Mouse (Mus musculus): ENCODE data around the gene Tmem140. TPM values are rescaled to one million over a fixed set of nuclear protein-coding genes. Genes with fewer than 3 reads are reported as not detected.
A peak's percentile ranks its signal among the peaks of the same experiment; 100 is the strongest.

The Tmem140 gene
- total and polyA plus RNA-seq, 2 experiments from 2014 or later: 6.1 to 7.7 TPM

DNA sequence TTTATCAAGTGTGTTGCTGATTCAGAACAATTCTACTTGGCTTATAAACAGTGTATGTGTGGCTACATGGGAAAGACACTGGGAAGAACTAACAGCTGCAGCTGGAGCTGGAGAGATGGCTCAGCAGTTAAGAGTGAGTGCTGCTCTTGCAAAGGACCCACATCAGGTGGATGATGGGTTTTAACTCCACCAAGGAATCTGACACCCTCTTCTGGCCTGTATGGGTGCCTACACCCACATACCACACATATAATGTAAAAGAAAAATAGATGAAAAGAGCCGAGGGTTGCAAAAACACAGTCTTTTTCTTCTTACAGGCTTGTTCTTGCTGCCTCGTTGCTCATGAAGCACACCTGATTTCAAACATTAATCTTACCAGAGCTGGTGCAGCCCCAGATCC lies 43.2 kb downstream of the Tmem140 start:
- H3K27ac ChIP-seq (ENCODE audit: low read depth): no peak overlapping the region
- no peak for ATAC-seq (ENCODE audit: insufficient read depth, low read depth)
- H3K4me2 ChIP-seq (ENCODE audit: low read depth, low read length): no peak overlapping the region
- TF ChIP-seq EP300 (IDR thresholded peaks at IDR 0.05; ENCODE audit: low read depth) (no peak), CTCF (IDR thresholded peaks at IDR 0.05; ENCODE audit: low read depth) (0 out of 2 replicates have a peak, but pooled peaks have one; percentile 9)
- 79% methylated on average over 2 of the region's 2 CpGs for WGBS
- no peaks in the 10 kb centered on the region for H3K9me3 ChIP-seq (replicated peaks; ENCODE audit: control insufficient read depth, low read length)
- H3K4me3 ChIP-seq (ENCODE audit: low read depth, low read length): no peak overlapping the region
- peaks cover 40% of the 10 kb centered on the region for H3K4me1 ChIP-seq (ENCODE audit: control insufficient read depth, insufficient read depth)
- no peak for DNase-seq (ENCODE audit: low spot score)
- H3K36me3 ChIP-seq (replicated peaks; ENCODE audit: control insufficient read depth, insufficient read depth, low read length): peaks cover 39% of the 10 kb centered on the region
- no peaks in the 10 kb centered on the region for H3K27me3 ChIP-seq (ENCODE audit: control insufficient read depth, insufficient read depth, low read length)
- H3K9ac ChIP-seq (replicated peaks; ENCODE audit: low read depth, low read length): no peak overlapping the region

DNA sequence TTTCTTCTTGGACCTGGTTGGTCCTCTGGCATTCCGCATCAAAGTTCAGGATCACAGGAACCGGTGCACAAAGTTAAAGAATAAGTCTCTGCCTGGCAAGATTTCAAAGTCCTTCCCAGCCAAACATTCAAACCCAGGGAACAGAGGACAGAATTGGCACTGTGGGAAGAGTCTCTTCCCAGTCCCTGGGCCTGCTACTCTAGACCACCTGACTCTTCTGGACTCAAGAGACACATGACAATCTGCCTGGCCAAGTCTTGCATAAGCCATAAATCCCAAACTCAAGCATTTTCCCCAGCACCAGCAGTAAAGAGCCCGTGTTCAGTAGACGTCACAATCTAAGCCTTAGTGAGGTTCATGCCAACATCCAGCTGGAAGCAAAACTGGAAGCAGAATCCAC lies 43.7 kb downstream of the Tmem140 start:
- Histone ChIP-seq H3K9me3 (replicated peaks; ENCODE audit: control insufficient read depth, low read length) (no peaks in the 10 kb centered on the region), H3K27ac (ENCODE audit: low read depth) (no peak overlapping the region), H3K36me3 (replicated peaks; ENCODE audit: control insufficient read depth, insufficient read depth, low read length) (peaks cover 39% of the 10 kb centered on the region), H3K4me3 (ENCODE audit: low read depth, low read length) (no peak overlapping the region), H3K27me3 (ENCODE audit: control insufficient read depth, insufficient read depth, low read length) (no peaks in the 10 kb centered on the region), H3K4me1 (ENCODE audit: control insufficient read depth, insufficient read depth) (peaks cover 39% of the 10 kb centered on the region), H3K9ac (replicated peaks; ENCODE audit: low read depth, low read length) (no peak overlapping the region), H3K4me2 (ENCODE audit: low read depth, low read length) (no peak overlapping the region)
- TF ChIP-seq CTCF (IDR thresholded peaks at IDR 0.05; ENCODE audit: low read depth): no peak
- no peak for TF ChIP-seq EP300 (IDR thresholded peaks at IDR 0.05; ENCODE audit: low read depth)
- ATAC-seq (ENCODE audit: insufficient read depth, low read depth) (no peak), DNase-seq (ENCODE audit: low spot score) (no peak)
- 75% methylated on average over 4 of the region's 4 CpGs for WGBS

DNA sequence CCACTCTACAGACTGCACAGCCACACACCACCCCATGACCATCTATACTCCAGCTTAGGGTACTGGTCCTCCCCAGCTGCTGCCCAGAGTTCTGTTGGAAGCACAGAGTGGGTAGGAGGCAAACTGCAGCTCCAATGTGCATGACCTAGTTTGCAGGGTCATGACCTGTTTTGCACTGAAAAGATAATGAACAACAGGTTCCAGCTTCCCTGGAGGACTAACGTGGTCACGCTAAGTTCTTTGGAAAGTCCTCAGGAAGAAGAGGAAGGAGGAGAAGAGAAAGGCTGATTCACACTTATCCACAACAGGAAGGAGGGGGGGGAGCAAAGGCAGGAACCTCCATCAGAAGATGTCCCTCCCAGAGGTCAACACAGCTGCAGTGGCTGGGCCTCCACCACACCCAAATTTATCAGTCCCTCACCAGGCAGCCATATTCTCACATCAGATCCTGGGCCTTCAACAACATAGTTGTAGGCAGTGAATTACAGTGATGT lies 44.2 kb downstream of the Tmem140 start:
- no peak for TF ChIP-seq CTCF (IDR thresholded peaks at IDR 0.05; ENCODE audit: low read depth)
- TF ChIP-seq EP300 (IDR thresholded peaks at IDR 0.05; ENCODE audit: low read depth): no peak
- H3K27ac ChIP-seq (ENCODE audit: low read depth): no peak overlapping the region
- H3K4me2 ChIP-seq (ENCODE audit: low read depth, low read length): no peak overlapping the region
- no peaks in the 10 kb centered on the region for H3K27me3 ChIP-seq (ENCODE audit: control insufficient read depth, insufficient read depth, low read length)
- peaks cover 39% of the 10 kb centered on the region for H3K36me3 ChIP-seq (replicated peaks; ENCODE audit: control insufficient read depth, insufficient read depth, low read length)
- H3K4me3 ChIP-seq (ENCODE audit: low read depth, low read length): no peak overlapping the region
- ATAC-seq (ENCODE audit: insufficient read depth, low read depth): no peak
- no peak for DNase-seq (ENCODE audit: low spot score)
- no peaks in the 10 kb centered on the region for H3K9me3 ChIP-seq (replicated peaks; ENCODE audit: control insufficient read depth, low read length)
- no peak overlapping the region for H3K9ac ChIP-seq (replicated peaks; ENCODE audit: low read depth, low read length)
- WGBS: 36% methylated on average over 2 of the region's 2 CpGs
- H3K4me1 ChIP-seq (ENCODE audit: control insufficient read depth, insufficient read depth): peaks cover 34% of the 10 kb centered on the region

DNA sequence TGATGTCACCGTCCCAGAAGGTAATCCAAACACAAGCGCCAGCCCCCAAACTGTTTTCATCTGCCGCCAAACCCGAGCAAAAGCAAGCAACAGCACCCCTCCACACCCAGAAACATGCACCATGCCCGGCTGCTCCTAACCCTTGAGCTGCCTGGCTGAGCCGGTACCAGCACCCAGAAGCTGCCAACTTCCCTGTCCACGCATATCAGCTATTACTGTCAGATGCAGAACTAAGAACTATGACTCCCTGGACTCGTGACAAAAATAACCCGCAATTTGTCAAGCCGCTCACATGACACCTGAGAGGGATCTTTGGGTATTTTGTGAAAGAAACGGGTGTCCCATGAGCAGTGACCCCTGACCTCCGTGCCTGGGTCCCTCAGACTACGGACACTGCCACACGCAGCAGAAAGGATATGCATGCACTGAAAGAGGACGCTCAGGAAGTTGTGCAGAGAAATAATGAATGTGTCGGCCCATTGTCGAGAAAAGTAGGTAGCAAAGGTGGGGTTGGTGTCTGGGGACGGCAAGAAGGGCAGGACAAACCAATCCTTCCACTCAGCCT lies 44.8 kb downstream of the Tmem140 start:
- H3K9me3 ChIP-seq (replicated peaks; ENCODE audit: control insufficient read depth, low read length): no peaks in the 10 kb centered on the region
- H3K27ac ChIP-seq (ENCODE audit: low read depth): no peak overlapping the region
- TF ChIP-seq CTCF (IDR thresholded peaks at IDR 0.05; ENCODE audit: low read depth): no peak
- no peak for TF ChIP-seq EP300 (IDR thresholded peaks at IDR 0.05; ENCODE audit: low read depth)
- H3K36me3 ChIP-seq (replicated peaks; ENCODE audit: control insufficient read depth, insufficient read depth, low read length): peaks cover 39% of the 10 kb centered on the region
- no peak overlapping the region for H3K9ac ChIP-seq (replicated peaks; ENCODE audit: low read depth, low read length)
- H3K4me1 ChIP-seq (ENCODE audit: control insufficient read depth, insufficient read depth): peaks cover 28% of the 10 kb centered on the region
- DNase-seq (ENCODE audit: low spot score) (no peak), ATAC-seq (ENCODE audit: insufficient read depth, low read depth) (no peak)
- H3K4me2 ChIP-seq (ENCODE audit: low read depth, low read length): no peak overlapping the region
- 72% methylated on average over 18 of the region's 18 CpGs for WGBS
- H3K4me3 ChIP-seq (ENCODE audit: low read depth, low read length): no peak overlapping the region
- no peaks in the 10 kb centered on the region for H3K27me3 ChIP-seq (ENCODE audit: control insufficient read depth, insufficient read depth, low read length)

DNA sequence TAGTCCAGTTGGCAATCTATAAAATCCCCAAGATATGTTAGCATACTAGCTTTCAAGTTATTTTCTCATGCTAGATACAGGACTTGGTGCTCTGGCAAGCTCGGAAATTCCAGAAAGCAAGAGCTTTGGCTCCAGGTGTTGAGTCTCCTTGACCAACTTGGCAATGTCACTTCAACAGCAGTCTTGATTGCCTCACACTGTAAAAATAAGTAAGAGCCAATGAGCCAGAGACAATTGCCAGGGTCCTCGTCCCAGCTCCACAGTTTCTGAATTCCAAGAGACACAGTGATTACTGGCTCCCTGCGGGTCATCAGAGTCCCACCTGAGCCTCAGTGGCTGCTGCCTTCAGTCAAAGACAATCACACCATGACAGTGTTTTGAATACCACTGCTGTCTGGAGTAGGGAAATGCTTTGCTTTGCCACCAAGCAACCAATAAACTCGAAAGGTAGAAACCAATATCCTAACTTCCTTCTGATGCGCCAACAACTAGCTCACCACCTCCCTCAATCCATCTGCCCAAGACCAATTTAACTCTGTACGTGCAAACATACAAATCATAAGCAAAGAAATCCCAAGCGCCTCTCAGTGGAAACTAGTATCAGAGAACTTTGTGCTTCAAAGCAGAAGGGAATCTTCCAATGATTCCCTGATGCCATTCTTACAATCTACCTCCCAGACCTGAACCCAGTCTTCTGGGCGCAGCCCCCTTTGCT lies 46.8 kb downstream of the Tmem140 start:
- TF ChIP-seq EP300 (IDR thresholded peaks at IDR 0.05; ENCODE audit: low read depth) (no peak), CTCF (IDR thresholded peaks at IDR 0.05; ENCODE audit: low read depth) (no peak)
- 39% methylated on average over 8 of the region's 8 CpGs for WGBS
- Histone ChIP-seq H3K4me1 (ENCODE audit: control insufficient read depth, insufficient read depth) (peaks cover 18% of the 10 kb centered on the region), H3K9ac (replicated peaks; ENCODE audit: low read depth, low read length) (peak overlapping the region; percentile 66; the same call in 1 of the 2 replicates), H3K4me2 (ENCODE audit: low read depth, low read length) (peak overlapping the region; percentile 77), H3K27ac (ENCODE audit: low read depth) (peak overlapping the region; percentile 81), H3K36me3 (replicated peaks; ENCODE audit: control insufficient read depth, insufficient read depth, low read length) (peaks cover 29% of the 10 kb centered on the region), H3K9me3 (replicated peaks; ENCODE audit: control insufficient read depth, low read length) (no peaks in the 10 kb centered on the region), H3K4me3 (ENCODE audit: low read depth, low read length) (peak overlapping the region; percentile 81), H3K27me3 (ENCODE audit: control insufficient read depth, insufficient read depth, low read length) (no peaks in the 10 kb centered on the region)
- DNase-seq (ENCODE audit: low spot score) (no peak), ATAC-seq (ENCODE audit: insufficient read depth, low read depth) (no peak)
